Mouse (Mus musculus): ENCODE measurements around the gene Nmd3.

Gene Nmd3

GRCm38 (mm10) chr3:69763630-69764565 is 42.1 kb downstream of the Nmd3 start:
- no peak for DNase-seq

GRCm38 (mm10) chr3:69765206-69765605 is 43.4 kb downstream of the Nmd3 start:
- no peak for DNase-seq

GRCm38 (mm10) chr3:69769150-69769549 is 47.4 kb downstream of the Nmd3 start:
- no peak for DNase-seq

GRCm38 (mm10) chr3:69773356-69773755 is 51.6 kb downstream of the Nmd3 start:
- no peak for DNase-seq

- DNase-seq: no peak
These were observed 57.5 kb downstream of the Nmd3 start for GRCm38 (mm10) chr3:69779246-69779796.

- no peak for DNase-seq
These were observed 71.1 kb downstream of the Nmd3 start for GRCm38 (mm10) chr3:69792823-69793417.

GRCm38 (mm10) chr3:69797533-69797932 is 75.7 kb downstream of the Nmd3 start:
- no peak for DNase-seq

- no peak for DNase-seq
These were observed 76.2 kb downstream of the Nmd3 start for GRCm38 (mm10) chr3:69797969-69798368.

GRCm38 (mm10) chr3:69799096-69799495 is 77.3 kb downstream of the Nmd3 start:
- no peak for DNase-seq

- DNase-seq: no peak
These were observed 79.1 kb downstream of the Nmd3 start for GRCm38 (mm10) chr3:69800829-69801384.

GRCm38 (mm10) chr3:69803137-69803536 is 81.4 kb downstream of the Nmd3 start:
- no peak for DNase-seq
